17 mouse cellular contexts compared by ENCODE assay signal in the genomic region with DNA sequence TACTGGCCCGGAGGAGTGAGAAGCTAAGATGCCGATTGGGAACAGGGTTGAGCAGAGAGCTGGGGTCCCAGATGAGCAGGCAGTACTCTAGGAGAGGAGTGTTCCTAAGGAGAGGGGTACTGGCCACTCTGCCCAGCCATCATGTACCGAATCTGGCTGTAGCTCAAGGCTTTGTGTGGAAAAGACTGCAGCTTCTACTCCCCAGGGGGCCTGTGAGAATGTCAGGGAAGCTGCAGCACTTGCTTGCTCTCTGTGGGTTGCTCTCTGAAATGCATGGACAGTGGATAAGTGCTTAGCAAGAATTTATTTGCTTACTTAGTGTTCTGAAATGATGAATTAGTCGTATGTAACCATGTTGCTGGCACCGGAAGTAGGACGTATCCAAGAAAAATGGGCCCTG. TPM values are rescaled to one million over a fixed set of nuclear protein-coding genes. Genes with fewer than 3 reads are reported as not detected.
DNase-seq lines count a peak whose midpoint lies in the region; ATAC-seq and TF ChIP-seq lines count a peak whose summit lies in the region.
"Had no signal": no experiment of that assay in that cellular context is flagged by ENCODE, and none has a peak within 500 bp of the region (broad histone marks: within the 10 kb centered on the region; RNA-seq: fewer than 3 reads in every experiment).

No protein-coding gene starts in this region.

- H3K36me3 ChIP-seq in kidney, embryonic 16.5 days (ENCODE audit: insufficient read depth, low read length), result peaks cover 28% of the 10 kb centered on the region
- H3K36me3 ChIP-seq in hindbrain, postnatal 0 days (ENCODE audit: insufficient read depth, low read length), result peaks cover 12% of the 10 kb centered on the region; the same call in 1 of the 2 replicates

- intact Hi-C loops in gastrocnemius, postnatal 14 days (cut with DNase I; ENCODE audit: low total_unique reads), result no loop called here
- intact Hi-C loops in gastrocnemius, postnatal 36 days (cut with DNase I), result no loop called here
- intact Hi-C loops in left cerebral cortex, postnatal 25 days (cut with DNase I), result no loop called here

- ATAC-seq in kidney, embryonic 16.5 days (ENCODE audit: low FRiP score, low TSS enrichment), result no peak
- no peak for ATAC-seq in hindbrain, postnatal 0 days

- no peak overlapping the region for H3K27ac ChIP-seq in kidney, embryonic 16.5 days (ENCODE audit: low read length)
- no peak overlapping the region for H3K27ac ChIP-seq in hindbrain, postnatal 0 days
- H3K27ac ChIP-seq: liver, embryonic 14.5 days; neural tube, embryonic 12.5 days; stomach, embryonic 15.5 days had no signal

- peak; percentile 10 for DNase-seq in gastrocnemius, postnatal 14 days
- no peak for DNase-seq in gastrocnemius, postnatal 36 days
- no peak for DNase-seq in kidney, postnatal 14 days
- DNase-seq in NIH3T3 (ENCODE audit: low read depth), result peak; percentile 29
- DNase-seq in hindbrain, postnatal 0 days (ENCODE audit: low spot score), result peak; percentile 42
- no peak for DNase-seq in left cerebral cortex, postnatal 25 days (ENCODE audit: low spot score in 2 of 2)
- DNase-seq in Muller cell, postnatal 12 days (ENCODE audit: inconsistent ontology term), result no peak
- DNase-seq: adrenal gland, postnatal 36 days; cerebellum, adult 9-10 months; heart, adult 11 months; kidney, adult 9 months; lung, postnatal 10 days; retina, postnatal 1 day had no signal

- H3K9me3 ChIP-seq in kidney, embryonic 16.5 days (ENCODE audit: low read length), result no peaks in the 10 kb centered on the region
- H3K9me3 ChIP-seq in hindbrain, postnatal 0 days (ENCODE audit: low read length), result no peaks in the 10 kb centered on the region
- H3K9me3 ChIP-seq: neural tube, embryonic 12.5 days; stomach, embryonic 15.5 days had no signal

- peak overlapping the region; percentile 46; the same call in 1 of the 2 replicates for H3K9ac ChIP-seq in kidney, embryonic 16.5 days (replicated peaks; ENCODE audit: low read length)
- peak overlapping the region; percentile 21; the same call in 1 of the 2 replicates for H3K9ac ChIP-seq in hindbrain, postnatal 0 days (replicated peaks; ENCODE audit: low read length)
- H3K9ac ChIP-seq: liver, embryonic 14.5 days; neural tube, embryonic 12.5 days; stomach, embryonic 15.5 days had no signal

- H3K4me1 ChIP-seq in kidney, embryonic 16.5 days (ENCODE audit: insufficient read depth, low read length), result peaks cover 14% of the 10 kb centered on the region
- peaks cover 4% of the 10 kb centered on the region; the same call in 1 of the 2 replicates for H3K4me1 ChIP-seq in hindbrain, postnatal 0 days (ENCODE audit: insufficient read depth, low read length)

- no peak overlapping the region for H3K4me2 ChIP-seq in kidney, embryonic 16.5 days (replicated peaks; ENCODE audit: low read depth, low read length)
- H3K4me2 ChIP-seq in hindbrain, postnatal 0 days (ENCODE audit: low read depth, low read length), result no peak overlapping the region
- H3K4me2 ChIP-seq: neural tube, embryonic 12.5 days; stomach, embryonic 15.5 days had no signal

- WGBS in kidney, embryonic 16.5 days, result 56% methylated on average over 6 of the region's 6 CpGs
- WGBS in hindbrain, postnatal 0 days, result 50% methylated on average over 6 of the region's 6 CpGs

- H3K4me3 ChIP-seq in kidney, embryonic 16.5 days (ENCODE audit: low read length), result no peak overlapping the region
- H3K4me3 ChIP-seq in hindbrain, postnatal 0 days (ENCODE audit: low read length), result no peak overlapping the region
- H3K4me3 ChIP-seq: neural tube, embryonic 12.5 days; stomach, embryonic 15.5 days had no signal

- no peaks in the 10 kb centered on the region for H3K27me3 ChIP-seq in kidney, embryonic 16.5 days (ENCODE audit: insufficient read depth, low read length)
- no peaks in the 10 kb centered on the region for H3K27me3 ChIP-seq in hindbrain, postnatal 0 days (ENCODE audit: insufficient read depth, low read length)
- H3K27me3 ChIP-seq: neural tube, embryonic 12.5 days; stomach, embryonic 15.5 days had no signal

- TF ChIP-seq CTCF in hindbrain, postnatal 0 days (IDR thresholded peaks at IDR 0.05; ENCODE audit: low read depth), result 0 out of 2 replicates have a peak, but pooled peaks have one; percentile 8

RNA-seq across cellular contexts. Expression of a gene that starts 21.2 kb away (rescaled TPM):
- 10 to 100 TPM; 52.7 to 61.5 TPM for total RNA-seq in gastrocnemius, postnatal 14 days (2021)
- total RNA-seq in gastrocnemius, postnatal 36 days (2021), result 10 to 100 TPM; 73.1 to 79.5 TPM
- 33.4 and 34.5 TPM in 2 replicates for polyA plus RNA-seq in kidney, embryonic 16.5 days (2015; fragmentation: Nextera tagmentation; extraction: Ambion mirVana)
- total RNA-seq in hindbrain, postnatal 0 days (2014; rRNA removed), result 42.4 and 42.6 TPM in 2 replicates
- polyA plus RNA-seq in hindbrain, postnatal 0 days (2015; fragmentation: Nextera tagmentation; extraction: Ambion mirVana), result 12.5 and 16.1 TPM in 2 replicates
- total RNA-seq in left cerebral cortex, postnatal 25 days (2021), result 10 to 100 TPM; 54.9 to 59.1 TPM

RNA-seq across cellular contexts. Expression of a gene that starts 27.0 kb away (rescaled TPM):
- total RNA-seq in gastrocnemius, postnatal 14 days (2021), result 10 to 100 TPM; 18.4 to 20.1 TPM
- 10 to 100 TPM; 12.6 to 13.3 TPM for total RNA-seq in gastrocnemius, postnatal 36 days (2021)
- 21.5 and 23.6 TPM in 2 replicates for polyA plus RNA-seq in kidney, embryonic 16.5 days (2015; fragmentation: Nextera tagmentation; extraction: Ambion mirVana)
- 24.4 and 39.2 TPM in 2 replicates for total RNA-seq in hindbrain, postnatal 0 days (2014; rRNA removed)
- polyA plus RNA-seq in hindbrain, postnatal 0 days (2015; fragmentation: Nextera tagmentation; extraction: Ambion mirVana), result 7.7 and 8.0 TPM in 2 replicates
- 10 to 100 TPM; 18.8 to 20.7 TPM for total RNA-seq in left cerebral cortex, postnatal 25 days (2021)

RNA-seq across cellular contexts. Expression of a gene that starts 28.1 kb away (rescaled TPM):
- 1 to 10 TPM; 5.8 to 7.8 TPM for total RNA-seq in gastrocnemius, postnatal 14 days (2021)
- total RNA-seq in gastrocnemius, postnatal 36 days (2021), result 1 to 10 TPM; 4.6 to 6.0 TPM
- 48.1 and 50.2 TPM in 2 replicates for polyA plus RNA-seq in kidney, embryonic 16.5 days (2015; fragmentation: Nextera tagmentation; extraction: Ambion mirVana)
- total RNA-seq in hindbrain, postnatal 0 days (2014; rRNA removed), result 22.5 and 34.6 TPM in 2 replicates
- 18.0 and 18.8 TPM in 2 replicates for polyA plus RNA-seq in hindbrain, postnatal 0 days (2015; fragmentation: Nextera tagmentation; extraction: Ambion mirVana)
- 10 to 100 TPM; 12.5 to 12.7 TPM for total RNA-seq in left cerebral cortex, postnatal 25 days (2021)

RNA-seq across cellular contexts. Expression of a gene that starts 37.4 kb away (rescaled TPM):
- 10 to 100 TPM; 11.2 to 11.5 TPM for total RNA-seq in gastrocnemius, postnatal 14 days (2021)
- 1 to 10 TPM; 6.5 to 9.9 TPM for total RNA-seq in gastrocnemius, postnatal 36 days (2021)
- polyA plus RNA-seq in kidney, embryonic 16.5 days (2015; fragmentation: Nextera tagmentation; extraction: Ambion mirVana), result 58.3 and 64.5 TPM in 2 replicates
- total RNA-seq in hindbrain, postnatal 0 days (2014; rRNA removed), result 1.6 and 2.1 TPM in 2 replicates
- polyA plus RNA-seq in hindbrain, postnatal 0 days (2015; fragmentation: Nextera tagmentation; extraction: Ambion mirVana), result 1.5 and 1.8 TPM in 2 replicates
- 1 to 10 TPM; 3.7 to 4.0 TPM for total RNA-seq in left cerebral cortex, postnatal 25 days (2021)

Comparison
In these comparisons a context has a peak if more than half of its experiments do, and no peak if none do; other contexts are left out.
1. DNase-seq: peak in gastrocnemius, postnatal 14 days (single experiment), NIH3T3 (single experiment) and hindbrain, postnatal 0 days (single experiment); none in gastrocnemius, postnatal 36 days (0 of 2), kidney, postnatal 14 days (single experiment), left cerebral cortex, postnatal 25 days (0 of 2) and Muller cell, postnatal 12 days (single experiment).